Mouse (Mus musculus) brain, adult 2 months (tissue): ENCODE measurements at regions not wholly inside any gene's neighbourhood (a gene's known extent, or its start where the extent isn't known, plus 50 kb on each side); places are given as distances from the start of the nearest gene placed in this dataset.

Source experiments
- DNase-seq: peaks from one replicate; pipeline ENCODE4 v3.0.0; 2011; ENCODE audit warnings: low read depth, low spot score

DNA sequence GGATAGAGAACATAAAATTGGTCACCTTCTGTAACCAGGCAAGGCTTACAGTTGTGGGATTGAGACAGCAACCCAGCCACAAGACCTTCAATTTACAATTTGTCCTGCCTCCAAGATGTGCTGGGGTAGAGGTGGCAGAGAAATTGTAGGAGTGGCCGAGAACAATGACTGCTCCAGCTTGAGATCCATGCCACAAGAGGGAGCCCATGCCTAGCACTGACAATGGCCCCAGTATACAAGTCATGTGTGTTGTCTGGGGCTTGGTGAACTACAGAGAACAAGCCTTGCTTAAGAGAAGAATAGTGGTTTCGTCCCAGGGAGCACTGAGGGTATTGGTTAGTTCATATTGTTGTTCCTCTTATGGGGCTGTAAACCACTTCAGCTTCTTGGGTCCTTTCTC lies 146.6 kb upstream of the Sel1l start:
- peak; percentile 24 for DNase-seq

GRCm38 (mm10) chr12:91986448-91986847 lies 137.5 kb upstream of the Sel1l start:
- DNase-seq = no peak

DNA sequence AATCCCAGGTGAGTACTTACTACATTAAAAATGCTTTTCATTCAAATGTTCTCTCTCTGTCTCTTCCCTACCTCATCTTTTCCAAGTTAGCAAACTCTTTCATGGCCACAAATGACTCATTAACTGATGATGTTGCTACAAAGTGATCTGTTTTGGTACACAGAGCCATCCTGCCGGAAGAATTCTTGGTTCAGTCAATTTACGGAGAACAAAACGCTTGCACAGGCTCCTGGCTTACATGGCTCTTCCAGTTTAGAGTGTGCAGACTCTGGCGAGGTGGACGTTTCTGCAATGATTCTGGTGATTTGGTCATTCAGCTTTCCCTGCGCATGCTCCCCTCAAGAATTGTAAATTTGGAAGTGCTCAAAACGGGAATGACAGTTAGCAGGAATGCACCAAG lies 131.4 kb upstream of the Sel1l start:
- no peak for DNase-seq

GRCm38 (mm10) chr12:91971045-91971444 lies 122.1 kb upstream of the Sel1l start:
- DNase-seq = no peak

GRCm38 (mm10) chr12:91965937-91966336 lies 117.0 kb upstream of the Sel1l start:
- no peak for DNase-seq

GRCm38 (mm10) chr12:91963239-91963638 lies 114.3 kb upstream of the Sel1l start:
- DNase-seq = no peak

DNA sequence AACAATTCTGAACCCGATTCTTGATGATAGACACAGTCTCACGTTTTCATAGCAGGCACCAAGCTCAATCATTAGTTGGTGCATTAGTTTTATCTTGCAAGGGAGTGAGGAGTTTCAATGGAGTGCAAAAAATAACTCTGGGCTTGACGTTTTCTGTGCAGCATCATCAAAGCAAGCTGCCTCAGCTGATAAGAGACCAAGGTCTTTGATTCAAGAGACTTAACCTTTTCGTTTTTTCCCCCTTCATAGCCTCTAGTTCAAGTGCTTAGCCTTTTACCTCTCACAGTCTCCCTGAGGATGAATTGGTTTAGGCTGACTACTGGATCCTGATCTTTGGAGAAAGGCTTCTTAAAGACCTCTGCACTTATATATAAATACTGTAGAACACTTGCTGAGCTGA lies 109.1 kb upstream of the Sel1l start:
- no peak for DNase-seq

GRCm38 (mm10) chr12:91956411-91956810 lies 107.5 kb upstream of the Sel1l start:
- DNase-seq = no peak

DNA sequence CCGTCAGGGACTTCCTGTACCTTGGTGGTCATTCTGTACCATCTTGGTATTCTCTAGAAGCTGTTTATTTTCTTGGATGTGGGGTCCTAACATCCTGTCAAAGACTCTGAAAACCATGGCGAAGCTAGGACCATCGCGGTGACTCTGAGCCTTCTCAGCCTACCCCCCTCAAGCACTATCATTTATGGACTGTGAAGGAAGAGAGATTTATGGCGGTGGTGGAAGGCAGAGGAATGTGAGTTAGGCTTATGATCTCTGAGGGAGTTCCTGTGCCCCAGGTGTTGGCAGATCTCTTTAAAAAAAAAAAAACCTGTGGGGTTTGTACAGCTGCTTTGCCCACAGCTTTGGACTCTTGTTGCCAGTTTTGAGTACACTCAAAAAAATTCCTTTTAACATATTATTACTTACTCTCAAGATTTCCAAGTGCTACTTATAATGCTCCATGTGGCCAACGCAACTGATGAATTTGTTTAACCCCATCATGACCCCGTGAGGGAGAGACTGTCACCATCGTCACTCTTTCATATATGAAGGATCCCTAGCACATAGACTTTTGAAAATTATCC lies 99.7 kb upstream of the Sel1l start:
- DNase-seq = no peak

DNA sequence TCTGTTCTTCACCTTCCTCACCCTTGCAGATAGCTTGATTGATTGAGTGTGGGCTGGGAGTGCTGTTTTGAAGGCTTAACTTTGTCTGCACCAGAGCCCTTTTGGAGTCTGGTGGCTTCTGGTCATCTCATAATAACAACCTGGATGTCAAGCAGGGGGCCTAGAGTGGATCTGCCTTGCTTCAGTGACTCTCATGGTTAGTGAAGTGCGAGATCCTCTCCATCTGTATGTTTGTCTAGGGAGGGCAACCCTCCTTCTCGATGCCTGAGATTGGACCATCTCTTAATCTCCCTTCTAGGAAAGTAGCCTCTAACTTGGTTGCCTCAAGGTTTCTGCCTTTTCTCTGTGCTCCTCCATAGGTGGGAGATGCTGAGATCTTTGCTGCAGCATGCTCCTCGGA lies 99.0 kb upstream of the Sel1l start:
- no peak for DNase-seq

DNA sequence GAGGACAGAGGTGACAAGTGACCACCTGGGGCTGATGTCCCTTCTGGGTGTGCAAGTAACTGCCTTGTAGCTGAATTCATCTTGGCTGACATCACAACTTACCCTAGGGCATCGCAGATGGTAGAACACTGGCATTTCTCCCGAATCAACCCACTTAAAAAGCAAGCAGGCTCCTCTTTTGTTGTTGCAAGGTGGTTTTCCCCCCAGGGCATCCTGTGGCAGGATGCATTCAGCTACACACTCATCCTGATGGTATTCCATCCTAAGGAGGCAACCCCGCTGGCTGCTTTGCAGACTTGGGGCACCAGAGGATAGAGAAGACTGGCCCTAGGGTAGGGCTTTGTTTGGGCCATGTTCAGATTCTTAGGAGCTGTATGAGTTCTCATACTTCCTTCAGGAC lies 97.6 kb upstream of the Sel1l start:
- DNase-seq = peak; percentile 5

GRCm38 (mm10) chr12:91932490-91933361 lies 83.8 kb upstream of the Sel1l start:
- DNase-seq = peak; percentile 55

DNA sequence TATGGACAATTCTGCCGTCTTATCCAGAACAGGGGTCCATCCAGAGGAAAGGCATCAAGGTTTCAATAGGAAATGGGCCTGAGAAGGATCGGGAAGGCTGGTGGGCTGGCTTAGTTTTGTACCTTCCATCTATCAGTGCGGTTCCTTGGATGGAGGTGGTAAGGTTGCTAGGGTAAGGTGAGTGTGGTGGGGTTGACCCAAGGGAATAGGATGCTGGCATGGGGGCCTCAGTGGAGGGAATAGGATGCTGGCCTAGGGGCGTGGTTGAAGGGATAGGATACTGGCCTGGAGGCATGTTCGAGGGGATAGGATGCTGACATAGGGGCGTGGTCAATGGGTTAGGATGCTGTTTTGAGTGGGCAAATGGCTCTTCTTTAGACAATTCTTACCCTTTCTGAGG lies 82.6 kb upstream of the Sel1l start:
- DNase-seq = no peak

DNA sequence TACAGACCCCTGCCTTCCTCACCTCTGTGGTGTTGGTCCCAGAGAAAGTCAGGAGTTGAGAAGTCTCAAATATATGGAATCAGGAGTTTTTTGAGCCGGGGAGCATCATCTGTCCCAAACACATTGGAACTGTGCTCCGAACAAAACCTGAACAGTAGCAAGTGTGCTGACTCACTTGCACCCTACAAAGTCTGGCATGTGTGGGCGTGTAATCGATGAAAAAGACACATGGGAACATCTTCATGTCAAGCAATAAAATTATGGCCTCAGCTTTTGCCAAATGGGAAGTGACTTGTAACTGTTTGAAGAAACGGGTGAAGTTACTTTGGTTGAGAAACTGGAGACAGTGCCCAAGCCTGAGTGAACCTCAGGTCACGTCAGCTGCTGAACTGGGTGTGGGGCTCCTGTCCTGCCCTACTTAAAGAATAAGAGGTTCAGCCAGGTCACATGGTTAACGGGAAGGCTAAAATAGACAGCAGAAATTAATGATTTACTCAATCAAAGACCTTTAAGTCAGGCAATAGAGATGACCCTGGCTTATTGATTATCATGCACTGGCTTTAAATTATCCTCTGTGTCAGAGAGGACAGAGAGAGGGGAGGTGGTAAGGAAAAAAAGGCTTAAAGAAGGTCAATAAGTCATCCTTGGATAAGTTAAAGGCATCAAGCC lies 80.6 kb upstream of the Sel1l start:
- peak; percentile 54 for DNase-seq

DNA sequence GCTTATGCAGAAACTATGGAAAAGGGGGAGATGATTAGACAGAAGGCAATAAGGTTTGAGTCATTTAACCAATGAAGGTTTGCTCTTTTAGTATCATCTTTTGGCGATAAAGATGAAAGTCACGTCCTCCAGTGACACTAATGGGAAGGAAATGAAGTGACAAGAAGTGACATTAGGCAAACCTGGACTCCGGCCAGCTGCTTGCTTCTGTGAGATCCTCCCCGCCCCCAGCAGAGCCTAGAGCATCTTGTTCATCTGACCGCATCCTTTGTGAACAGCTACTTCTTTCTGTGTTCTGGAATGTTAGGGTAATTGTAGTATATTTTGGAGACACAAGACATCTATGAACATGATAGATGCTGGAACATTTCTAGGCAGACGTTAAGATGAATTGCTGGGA lies 78.6 kb upstream of the Sel1l start:
- no peak for DNase-seq

- DNase-seq = peak; percentile 10
Observed at GRCm38 (mm10) chr12:91915486-91915885, 66.5 kb upstream of the Sel1l start.

DNA sequence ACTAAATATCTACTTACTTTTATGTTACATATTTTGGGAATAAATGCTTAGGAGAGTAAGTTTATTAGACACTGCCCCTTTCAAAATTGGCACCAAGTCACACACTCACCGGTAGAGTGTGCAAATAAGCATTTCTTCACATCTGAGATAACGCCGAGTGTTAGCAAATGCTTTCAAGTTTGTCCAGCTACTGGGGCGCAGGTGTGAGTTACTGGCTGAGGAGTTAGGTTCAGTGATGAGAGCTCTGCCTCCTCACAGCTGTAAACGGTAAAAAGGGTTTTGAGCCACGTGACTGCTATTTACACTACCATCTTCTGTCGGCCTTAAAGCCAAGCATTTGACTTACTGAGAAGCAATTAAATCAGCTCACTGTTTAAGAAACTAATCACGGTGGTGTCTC lies 61.6 kb upstream of the Sel1l start:
- no peak for DNase-seq
